Mouse (Mus musculus) embryonic fibroblast, embryonic 13.5 days (primary cell): ENCODE results near the gene Smchd1.

Source experiments
- CTCF ChIP-seq: IDR thresholded peaks from 2 replicates; pipeline ENCODE4 v1.5.1; 2011; ENCODE audit warnings: mild to moderate bottlenecking, control low read depth, low read length, moderate library complexity, borderline replicate concordance; ENCODE audit not compliant: insufficient read depth
- POLR2A ChIP-seq: IDR thresholded peaks from 2 replicates; pipeline ENCODE4 v1.6.1; 2011; ENCODE audit warnings: low read depth, mild to moderate bottlenecking, control low read depth, low read length, moderate library complexity

GRCm38 (mm10) chr17:71299879-71300278, 175.3 kb downstream of the Smchd1 start:
- TF ChIP-seq CTCF, result no peak
- TF ChIP-seq POLR2A, result no peak
